Mouse (Mus musculus) testis, postnatal 10 days (tissue): ENCODE results near the gene AC124108.1.

Experiments
- DNase-seq: peaks from one replicate; pipeline ENCODE4 v3.0.0; 2021; ENCODE audit warnings: low spot score

AC124108.1 gene

GRCm38 (mm10) chr1:132164780-132165518 lies 26.3 kb upstream of the AC124108.1 start:
- DNase-seq, result no peak

- DNase-seq, result no peak
Measured at GRCm38 (mm10) chr1:132165859-132166258, 25.4 kb upstream of the AC124108.1 start.

GRCm38 (mm10) chr1:132168115-132168767 lies 23.0 kb upstream of the AC124108.1 start:
- DNase-seq, result peak; percentile 70

- DNase-seq, result no peak
Measured at GRCm38 (mm10) chr1:132170698-132171097, 20.6 kb upstream of the AC124108.1 start.

- DNase-seq, result no peak
Measured at GRCm38 (mm10) chr1:132171619-132172018, 19.6 kb upstream of the AC124108.1 start.

GRCm38 (mm10) chr1:132186303-132186702 lies 5.0 kb upstream of the AC124108.1 start:
- DNase-seq, result no peak

GRCm38 (mm10) chr1:132188442-132189066 lies 2.7 kb upstream of the AC124108.1 start:
- DNase-seq, result no peak

- no peak for DNase-seq
Measured at GRCm38 (mm10) chr1:132189231-132189630, 2.0 kb upstream of the AC124108.1 start.

GRCm38 (mm10) chr1:132190040-132190513 lies 1.2 kb upstream of the AC124108.1 start:
- peak; percentile 62 for DNase-seq

GRCm38 (mm10) chr1:132190621-132191092 lies 600 bp upstream of the AC124108.1 start:
- DNase-seq, result peak; percentile 62

- DNase-seq, result no peak
Measured at GRCm38 (mm10) chr1:132191786-132192680, 776 bp downstream of the AC124108.1 start.

GRCm38 (mm10) chr1:132193806-132194205 lies 2.5 kb downstream of the AC124108.1 start:
- DNase-seq, result no peak

- DNase-seq, result no peak
Measured at GRCm38 (mm10) chr1:132194624-132195023, 3.4 kb downstream of the AC124108.1 start.

- no peak for DNase-seq
Measured at GRCm38 (mm10) chr1:132195100-132195499, 3.8 kb downstream of the AC124108.1 start.

- DNase-seq, result no peak
Measured at GRCm38 (mm10) chr1:132195681-132196080, 4.4 kb downstream of the AC124108.1 start.

- DNase-seq, result no peak
Measured at GRCm38 (mm10) chr1:132196337-132196736, 5.1 kb downstream of the AC124108.1 start.

GRCm38 (mm10) chr1:132197666-132198065 lies 6.4 kb downstream of the AC124108.1 start:
- DNase-seq, result no peak

- DNase-seq, result no peak
Measured at GRCm38 (mm10) chr1:132198401-132199071, 7.3 kb downstream of the AC124108.1 start.

GRCm38 (mm10) chr1:132199244-132199643 lies 8.0 kb downstream of the AC124108.1 start:
- DNase-seq, result no peak

GRCm38 (mm10) chr1:132199934-132200333 lies 8.7 kb downstream of the AC124108.1 start:
- DNase-seq, result no peak
